Mouse (Mus musculus) ES-Bruce4 (cell line): ENCODE results near the gene Zfp992. TPM values are rescaled to one million over a fixed set of nuclear protein-coding genes. Genes with fewer than 3 reads are reported as not detected.
"Not testable (repeated sequence)": the region's sequence is repeated elsewhere in the genome, so short reads cannot be mapped to it uniquely, and the experiment has no call there.

Source experiments
- H3K27ac ChIP-seq: 2 replicates; pipeline ENCODE4 v1.5.1; 2012; ENCODE audit warnings: low read length, inconsistent platforms; ENCODE audit not compliant: insufficient read depth
- H3K27me3 ChIP-seq: 2 replicates; pipeline ENCODE4 v1.6.1; 2012; ENCODE audit warnings: mild to moderate bottlenecking, low read length, inconsistent platforms; ENCODE audit not compliant: control insufficient read depth, poor library complexity, insufficient read depth, severe bottlenecking
- H3K36me3 ChIP-seq: 2 replicates; pipeline ENCODE4 v1.6.1; 2012; ENCODE audit warnings: inconsistent platforms, mild to moderate bottlenecking, low read length, moderate library complexity; ENCODE audit not compliant: control insufficient read depth, poor library complexity, insufficient read depth, severe bottlenecking
- H3K4me1 ChIP-seq: one replicate; pipeline ENCODE4 v1.8.1; 2011; ENCODE audit warnings: low read length; ENCODE audit not compliant: control insufficient read depth, insufficient read depth
- H3K4me3 ChIP-seq: 2 replicates; pipeline ENCODE4 v1.5.1; 2011; ENCODE audit warnings: low read depth, mild to moderate bottlenecking, low read length
- H3K9ac ChIP-seq: 2 replicates; pipeline ENCODE4 v1.6.1; 2012; ENCODE audit warnings: low read depth, mild to moderate bottlenecking, inconsistent platforms; ENCODE audit not compliant: poor library complexity, severe bottlenecking
- H3K9me3 ChIP-seq: replicated peaks from 2 replicates; pipeline ENCODE4 v1.6.1; 2012; ENCODE audit warnings: mild to moderate bottlenecking, low read length, inconsistent platforms; ENCODE audit not compliant: control insufficient read depth, poor library complexity, insufficient read depth, severe bottlenecking
- CTCF ChIP-seq: IDR thresholded peaks from one replicate; pipeline ENCODE4 v1.8.1; 2011; ENCODE audit warnings: low read depth, low read length
- EP300 ChIP-seq: IDR thresholded peaks from 2 replicates; pipeline ENCODE4 v1.6.1; 2011; ENCODE audit warnings: low read depth, low read length; ENCODE audit not compliant: insufficient read depth
- POLR2A ChIP-seq: IDR thresholded peaks from one replicate; pipeline ENCODE4 v1.8.1; 2011; ENCODE audit warnings: low read length; ENCODE audit not compliant: insufficient read depth
- polyA plus RNA-seq: library from polyadenylated mRNA; stranded (reverse); fragments of >200 nt; gene quantifications from 2 replicates; pipeline ENCODE4 v1.2.4, GENCODE M21; 2011; ENCODE audit warnings: low read depth; ENCODE audit not compliant: missing spikeins, insufficient read depth, insufficient read length

Gene Zfp992
- polyA plus RNA-seq, 1 experiment, result 23.7 TPM

- TF ChIP-seq POLR2A (no peak), CTCF (no peak), EP300 (no peak)
- peaks cover 26% of the 10 kb centered on the region for H3K9me3 ChIP-seq
Measured at GRCm38 (mm10) chr4:146492439-146492838, 43.6 kb downstream of the Zfp992 start.

GRCm38 (mm10) chr4:146492851-146493250, 44.0 kb downstream of the Zfp992 start:
- peaks cover 30% of the 10 kb centered on the region for H3K9me3 ChIP-seq
- TF ChIP-seq EP300 (no peak), POLR2A (no peak), CTCF (no peak)
- no peak overlapping the region for H3K9ac ChIP-seq
- no peaks in the 10 kb centered on the region for H3K27me3 ChIP-seq
- H3K4me1 ChIP-seq, result no peaks in the 10 kb centered on the region
- no peaks in the 10 kb centered on the region for H3K36me3 ChIP-seq
- H3K4me3 ChIP-seq, result no peak overlapping the region
- H3K27ac ChIP-seq, result no peak overlapping the region

More at GRCm38 (mm10) chr4:146492439-146492838, 43.6 kb downstream of the Zfp992 start:
- Histone ChIP-seq H3K36me3 (no peaks in the 10 kb centered on the region), H3K4me3 (no peak overlapping the region), H3K9ac (no peak overlapping the region), H3K4me1 (no peaks in the 10 kb centered on the region), H3K27me3 (no peaks in the 10 kb centered on the region), H3K27ac (no peak overlapping the region)

- H3K27ac ChIP-seq, H3K27me3 ChIP-seq, H3K4me3 ChIP-seq, H3K9ac ChIP-seq, H3K4me1 ChIP-seq, H3K36me3 ChIP-seq: not testable (repeated sequence)
- peaks cover 35% of the 10 kb centered on the region for H3K9me3 ChIP-seq
Measured at GRCm38 (mm10) chr4:146493319-146493907, 44.6 kb downstream of the Zfp992 start.

GRCm38 (mm10) chr4:146494980-146495379, 46.2 kb downstream of the Zfp992 start:
- Histone ChIP-seq H3K27me3 (no peaks in the 10 kb centered on the region), H3K9ac (no peak overlapping the region), H3K4me1 (no peaks in the 10 kb centered on the region), H3K36me3 (no peaks in the 10 kb centered on the region; the same call in 1 of the 2 replicates), H3K27ac (no peak overlapping the region), H3K9me3 (peaks cover 38% of the 10 kb centered on the region), H3K4me3 (no peak overlapping the region)
- no peak for TF ChIP-seq CTCF
- no peak for TF ChIP-seq EP300
- TF ChIP-seq POLR2A, result no peak

- TF ChIP-seq EP300, result peak; percentile 87
- peak overlapping the region; percentile 100 for H3K27ac ChIP-seq
- H3K4me3 ChIP-seq, H3K36me3 ChIP-seq, H3K4me1 ChIP-seq, H3K27me3 ChIP-seq: not testable (repeated sequence)
- H3K9ac ChIP-seq, result peak overlapping the region; percentile 23; the same call in 1 of the 2 replicates
- peaks cover 26% of the 10 kb centered on the region for H3K9me3 ChIP-seq
Measured at GRCm38 (mm10) chr4:146497695-146498275, 49.0 kb downstream of the Zfp992 start.

GRCm38 (mm10) chr4:146501727-146502126, 52.9 kb downstream of the Zfp992 start, which contains the start of gene Zfp981:
Zfp981 (plus strand) TSS chr4:146502027.
- H3K4me3 ChIP-seq, result peak within 1 kb of the TSS; percentile 54
- H3K27me3 ChIP-seq, H3K4me1 ChIP-seq, H3K36me3 ChIP-seq: not testable (repeated sequence)
- H3K27ac ChIP-seq, result peak within 1 kb of the TSS; percentile 29; the same call in 1 of the 2 replicates
- peak within 1 kb of the TSS; percentile 3; the same call in 1 of the 2 replicates for H3K9ac ChIP-seq
- H3K9me3 ChIP-seq, result peaks cover 18% of the 10 kb centered on the region

GRCm38 (mm10) chr4:146509029-146509428, 60.2 kb downstream of the Zfp992 start:
- H3K27ac ChIP-seq, H3K9me3 ChIP-seq, H3K9ac ChIP-seq, H3K27me3 ChIP-seq, H3K4me1 ChIP-seq, H3K36me3 ChIP-seq, H3K4me3 ChIP-seq: not testable (repeated sequence)
